Mouse (Mus musculus) cerebellum, adult 2 months (tissue): ENCODE results near the gene Filip1l.

Experiments
- CTCF ChIP-seq: fragments of 200-500 bp; IDR thresholded peaks from 2 replicates; pipeline ENCODE4 v1.5.1; 2011; ENCODE audit warnings: low read depth, mild to moderate bottlenecking, control low read depth, low read length, moderate library complexity, borderline replicate concordance; ENCODE audit not compliant: insufficient read depth
- POLR2A ChIP-seq: fragments of 200-500 bp; IDR thresholded peaks from 2 replicates; pipeline ENCODE4 v1.6.1; 2011; ENCODE audit warnings: low read length, control low read depth, borderline replicate concordance; ENCODE audit not compliant: insufficient read depth

GRCm38 (mm10) chr16:57549061-57550037 lies 196.5 kb downstream of the Filip1l start:
- no peak for TF ChIP-seq CTCF
- no peak for TF ChIP-seq POLR2A
